In genomic region chr12:8291157-8291853, GRCm38 (mm10) we compare ENCODE assay signal across 11 mouse cellular contexts. TPM values are rescaled to one million over a fixed set of nuclear protein-coding genes. Genes with fewer than 3 reads are reported as not detected.
A peak's percentile ranks its signal among the peaks of the same experiment; 100 is the strongest.
DNase-seq lines count a peak whose midpoint lies in the region; ATAC-seq and TF ChIP-seq lines count a peak whose summit lies in the region.
"Had no signal": no experiment of that assay in that cellular context is flagged by ENCODE, and none has a peak within 500 bp of the region (broad histone marks: within the 10 kb centered on the region; RNA-seq: fewer than 3 reads in every experiment).

No protein-coding gene starts in this region.

- TF ChIP-seq CTCF in heart, adult 2 months (IDR thresholded peaks at IDR 0.05), result no peak

- H3K9ac ChIP-seq in limb, embryonic 12.5 days (replicated peaks), result no peak overlapping the region
- no peak overlapping the region for H3K9ac ChIP-seq in heart, adult 2 months (ENCODE audit: low read depth, low read length)
- H3K9ac ChIP-seq: limb, embryonic 15.5 days had no signal

- no peak for TF ChIP-seq POLR2A in heart, adult 2 months (IDR thresholded peaks at IDR 0.05; ENCODE audit: insufficient read depth, low read depth, low read length)

- H3K36me3 ChIP-seq in limb, embryonic 12.5 days, result no peaks in the 10 kb centered on the region
- H3K36me3 ChIP-seq in heart, adult 2 months (ENCODE audit: control insufficient read depth, insufficient read depth, low read length), result no peaks in the 10 kb centered on the region
- H3K36me3 ChIP-seq: limb, embryonic 15.5 days had no signal

- no peaks in the 10 kb centered on the region for H3K9me3 ChIP-seq in limb, embryonic 12.5 days
- H3K9me3 ChIP-seq: limb, embryonic 15.5 days had no signal

- peaks cover 36% of the 10 kb centered on the region for H3K27me3 ChIP-seq in limb, embryonic 12.5 days
- no peaks in the 10 kb centered on the region for H3K27me3 ChIP-seq in heart, adult 2 months (ENCODE audit: control insufficient read depth, insufficient read depth, low read length)

- ATAC-seq in limb, embryonic 12.5 days (ENCODE audit: insufficient number of reproducible peaks, insufficient read depth, low FRiP score, low TSS enrichment, low read depth), result peak; percentile 28; the same call in 1 of the 2 replicates
- ATAC-seq in erythroblast, adult 5-6 weeks (replicated peaks; ENCODE audit: low FRiP score, poor library complexity, severe bottlenecking), result no peak

- no peaks in the 10 kb centered on the region for H3K79me2 ChIP-seq in heart, adult 2 months (replicated peaks; ENCODE audit: control insufficient read depth, insufficient read depth, low read length)

- TF ChIP-seq EP300 in heart, adult 2 months (IDR thresholded peaks at IDR 0.05; ENCODE audit: insufficient read depth, low read depth, low read length), result no peak

- peak; percentile 33 for DNase-seq in heart, postnatal 4 days
- DNase-seq in heart, postnatal 14 days, result no peak
- DNase-seq in cerebellum, adult 11 months, result peak; percentile 33
- peak; percentile 16 for DNase-seq in fat pad, adult 2 months (ENCODE audit: extremely low read depth, low read depth, low spot score)
- no peak for DNase-seq in embryo, embryonic 10.5 days (ENCODE audit: low spot score)
- no peak for DNase-seq in heart, adult 2 months

- no peak overlapping the region for H3K4me3 ChIP-seq in limb, embryonic 12.5 days (replicated peaks)
- no peak overlapping the region for H3K4me3 ChIP-seq in heart, adult 2 months
- H3K4me3 ChIP-seq: limb, embryonic 15.5 days had no signal

- intact Hi-C loops in heart, postnatal 14 days (cut with DNase I), result loop anchor here (2.0 kb wide), 1 partner anchor 15 kb away; no protein-coding TSS in a partner anchor
- intact Hi-C loops in heart, adult 2 months (cut with DNase I), result no loop called here

- no peak overlapping the region for H3K27ac ChIP-seq in limb, embryonic 12.5 days
- H3K27ac ChIP-seq in heart, adult 2 months, result no peak overlapping the region
- H3K27ac ChIP-seq: limb, embryonic 15.5 days had no signal

- 64% methylated on average over 15 of the region's 15 CpGs for WGBS in limb, embryonic 12.5 days
- 67% methylated on average over 15 of the region's 15 CpGs for WGBS in heart, adult 2 months

- no peak overlapping the region for H3K4me2 ChIP-seq in limb, embryonic 12.5 days
- H3K4me2 ChIP-seq: limb, embryonic 15.5 days had no signal

- H3K4me1 ChIP-seq in limb, embryonic 12.5 days (replicated peaks), result peaks cover 14% of the 10 kb centered on the region
- no peaks in the 10 kb centered on the region for H3K4me1 ChIP-seq in heart, adult 2 months (ENCODE audit: control insufficient read depth, insufficient read depth, low read length)
- H3K4me1 ChIP-seq: limb, embryonic 15.5 days had no signal

RNA-seq across cellular contexts. Expression of gene Gdf7, which starts 10.4 kb away (rescaled TPM):
- total RNA-seq in heart, postnatal 4 days (2021), result under 1 TPM; 0.19 to 0.25 TPM
- under 1 TPM; 0.41 to 0.65 TPM for total RNA-seq in heart, postnatal 14 days (2021)
- polyA plus RNA-seq in limb, embryonic 12.5 days (2016; fragmentation: Nextera tagmentation; extraction: Ambion mirVana), result 0.80 and 0.88 TPM in 2 replicates
- not detected in 2 replicates for total RNA-seq in erythroblast, adult 5-6 weeks (2015; ENCODE audit: low replicate concordance)
- not detected in 2 replicates for total RNA-seq in erythroblast, adult 5-6 weeks (2017; ENCODE audit: low replicate concordance)
- total RNA-seq in heart, adult 2 months (2021), result under 1 TPM; 0.41 to 0.84 TPM
- 0.82 and 0.96 TPM in 2 replicates for polyA plus RNA-seq in heart, adult 2 months (2012; rRNA removed)
- total RNA-seq: common myeloid progenitor, adult 5-6 weeks; hematopoietic stem cell, adult 5-6 weeks had no signal

RNA-seq across cellular contexts. Expression of gene Hs1bp3, which starts 21.9 kb away (rescaled TPM):
- total RNA-seq in heart, postnatal 4 days (2021), result 10 to 100 TPM in 1 of 2 experiments, 1 to 10 TPM in 1; 7.2 to 11.0 TPM
- total RNA-seq in heart, postnatal 14 days (2021), result 10 to 100 TPM; 11.9 to 12.9 TPM
- 17.5 and 19.9 TPM in 2 replicates for polyA plus RNA-seq in limb, embryonic 12.5 days (2016; fragmentation: Nextera tagmentation; extraction: Ambion mirVana)
- total RNA-seq in erythroblast, adult 5-6 weeks (2015; ENCODE audit: low replicate concordance), result 1.5 TPM in 1 of 2 replicates, not detected in the other
- 1.1 and 1.8 TPM in 2 replicates for total RNA-seq in erythroblast, adult 5-6 weeks (2017; ENCODE audit: low replicate concordance)
- 10 to 100 TPM; 12.7 to 13.8 TPM for total RNA-seq in heart, adult 2 months (2021)
- polyA plus RNA-seq in heart, adult 2 months (2012; rRNA removed), result 17.3 and 20.5 TPM in 2 replicates

Comparison
In these comparisons a context has a peak if more than half of its experiments do, and no peak if none do; other contexts are left out.
1. DNase-seq: peak in heart, postnatal 4 days (single experiment), cerebellum, adult 11 months (single experiment) and fat pad, adult 2 months (single experiment); none in heart, postnatal 14 days (0 of 2), embryo, embryonic 10.5 days (single experiment) and heart, adult 2 months (0 of 2).